Mouse (Mus musculus): Measurements from ENCODE around the gene Plin4.
"Not testable (repeated sequence)": the region's sequence is repeated elsewhere in the genome, so short reads cannot be mapped to it uniquely, and the experiment has no call there.

Gene Plin4

DNA sequence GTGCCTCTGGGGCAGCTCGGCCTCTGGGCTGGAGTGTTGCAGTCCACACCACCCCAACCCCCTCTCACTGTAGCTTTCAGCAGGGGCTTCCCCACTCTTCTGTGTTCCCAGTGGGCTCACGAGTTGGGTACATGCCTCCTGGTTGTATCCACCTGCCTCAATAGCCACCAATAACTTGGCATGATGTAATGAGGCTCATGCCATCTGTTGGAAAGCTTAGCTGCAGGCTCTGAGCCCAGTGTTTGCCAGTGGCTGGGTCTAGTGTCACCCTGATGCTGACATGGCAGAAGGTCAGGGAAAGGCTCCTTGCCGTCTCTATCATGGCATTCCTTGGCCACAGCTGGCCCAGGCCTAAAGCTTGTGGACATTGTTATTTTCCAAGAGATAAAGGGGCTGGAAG is 8.8 kb downstream of the Plin4 start:
- DNase-seq, result no peak

DNA sequence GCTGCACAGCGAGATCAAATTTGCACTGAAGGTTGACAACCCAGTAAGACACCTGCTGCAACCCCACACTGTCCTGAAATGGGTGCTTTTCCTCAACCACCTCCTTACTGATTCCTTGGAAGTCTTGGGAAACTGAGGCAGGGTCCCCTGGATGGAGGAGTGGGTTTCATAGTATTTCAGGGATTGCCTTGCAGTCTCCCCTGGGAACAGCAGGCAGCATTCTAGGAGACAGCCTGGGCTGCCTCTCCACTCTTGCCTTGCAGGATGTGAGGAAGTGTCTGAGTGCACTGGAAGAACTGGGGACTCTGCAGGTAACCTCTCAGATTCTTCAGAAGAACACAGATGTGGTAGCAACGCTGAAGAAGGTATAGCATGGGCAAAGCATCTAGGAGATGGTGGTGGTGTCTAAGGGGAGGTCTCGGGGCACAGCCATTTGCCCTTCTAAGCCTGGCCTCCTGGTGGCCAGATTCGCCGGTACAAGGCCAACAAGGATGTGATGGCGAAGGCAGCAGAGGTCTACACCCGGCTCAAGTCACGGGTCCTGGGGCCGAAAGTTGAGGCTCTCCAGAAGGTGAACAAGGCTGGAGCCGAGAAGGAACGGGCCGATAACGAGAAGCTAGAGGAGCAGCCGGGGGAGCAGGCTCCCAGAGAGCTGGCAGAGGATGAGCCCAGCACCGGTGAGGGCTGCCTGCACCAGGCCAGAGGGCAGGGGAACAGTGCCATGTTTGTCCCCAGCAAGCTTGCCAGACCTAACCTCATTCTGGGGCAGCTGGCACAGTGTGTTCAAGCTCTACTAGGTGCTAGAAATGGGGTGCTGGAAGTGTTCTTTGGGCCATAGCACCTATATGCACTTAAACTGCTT is 10.7 kb downstream of the Plin4 start:
- DNase-seq, result no peak

DNA sequence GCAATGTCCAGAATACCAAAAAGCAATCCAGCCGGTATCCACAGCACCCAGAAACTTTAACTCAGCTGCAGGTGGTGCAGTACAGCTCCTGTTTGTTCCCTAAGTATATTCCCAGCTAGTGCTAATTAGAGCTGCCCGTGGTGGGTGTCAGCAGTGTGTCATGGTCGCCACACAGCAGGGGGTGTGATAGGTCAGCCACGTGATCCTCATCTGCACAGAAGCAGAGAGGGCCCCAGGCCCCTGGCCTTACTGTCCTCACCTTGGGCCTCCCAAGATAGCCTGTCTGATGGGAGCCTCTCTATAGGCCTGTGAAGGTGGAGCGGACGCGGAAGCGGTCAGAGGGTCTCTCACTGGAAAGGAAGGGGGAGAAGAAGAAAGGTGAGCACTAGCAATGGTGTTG is 11.4 kb downstream of the Plin4 start:
- DNase-seq, result no peak

DNA sequence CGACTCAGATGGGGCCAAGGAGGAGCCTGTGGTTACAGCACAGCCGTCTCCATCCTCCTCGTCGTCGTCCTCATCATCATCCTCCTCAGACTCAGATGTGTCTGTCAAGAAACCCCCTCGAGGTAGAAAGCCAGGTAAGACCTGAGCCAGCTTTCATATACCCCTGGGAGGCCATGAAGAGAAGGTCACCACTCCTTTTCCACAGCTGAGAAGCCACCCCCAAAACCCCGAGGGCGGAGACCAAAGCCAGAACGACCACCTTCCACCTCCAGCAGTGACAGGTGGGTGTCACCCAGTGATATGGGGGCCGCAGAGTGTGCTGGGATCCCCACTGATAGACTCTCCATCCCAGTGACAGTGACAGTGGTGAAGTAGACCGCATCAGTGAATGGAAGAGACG is 12.7 kb downstream of the Plin4 start:
- no peak for DNase-seq

GRCm38 (mm10) chr17:56092794-56093193 is 16.8 kb downstream of the Plin4 start:
- peak in 1 of 2 experiments; percentile 61 for DNase-seq

DNA sequence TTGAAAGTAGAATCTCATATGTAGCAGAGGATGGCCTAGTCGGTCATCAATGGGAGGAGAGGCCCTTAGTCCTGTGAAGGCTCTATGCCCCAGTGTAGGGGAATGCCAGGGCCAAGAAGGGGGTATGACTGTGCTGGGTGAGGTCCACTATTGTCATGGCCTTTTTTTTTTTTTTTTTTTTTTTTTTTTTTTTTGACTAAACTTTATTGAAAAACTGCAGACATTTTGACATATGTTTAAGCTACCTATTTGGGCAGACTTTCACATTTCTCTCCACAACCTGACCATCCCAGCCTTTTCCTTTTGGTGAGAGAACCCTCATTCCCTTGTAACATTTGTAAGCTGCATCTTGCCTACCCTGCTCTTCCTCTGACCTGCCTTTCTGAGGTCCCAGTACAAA is 17.3 kb downstream of the Plin4 start:
- no peak for DNase-seq

DNA sequence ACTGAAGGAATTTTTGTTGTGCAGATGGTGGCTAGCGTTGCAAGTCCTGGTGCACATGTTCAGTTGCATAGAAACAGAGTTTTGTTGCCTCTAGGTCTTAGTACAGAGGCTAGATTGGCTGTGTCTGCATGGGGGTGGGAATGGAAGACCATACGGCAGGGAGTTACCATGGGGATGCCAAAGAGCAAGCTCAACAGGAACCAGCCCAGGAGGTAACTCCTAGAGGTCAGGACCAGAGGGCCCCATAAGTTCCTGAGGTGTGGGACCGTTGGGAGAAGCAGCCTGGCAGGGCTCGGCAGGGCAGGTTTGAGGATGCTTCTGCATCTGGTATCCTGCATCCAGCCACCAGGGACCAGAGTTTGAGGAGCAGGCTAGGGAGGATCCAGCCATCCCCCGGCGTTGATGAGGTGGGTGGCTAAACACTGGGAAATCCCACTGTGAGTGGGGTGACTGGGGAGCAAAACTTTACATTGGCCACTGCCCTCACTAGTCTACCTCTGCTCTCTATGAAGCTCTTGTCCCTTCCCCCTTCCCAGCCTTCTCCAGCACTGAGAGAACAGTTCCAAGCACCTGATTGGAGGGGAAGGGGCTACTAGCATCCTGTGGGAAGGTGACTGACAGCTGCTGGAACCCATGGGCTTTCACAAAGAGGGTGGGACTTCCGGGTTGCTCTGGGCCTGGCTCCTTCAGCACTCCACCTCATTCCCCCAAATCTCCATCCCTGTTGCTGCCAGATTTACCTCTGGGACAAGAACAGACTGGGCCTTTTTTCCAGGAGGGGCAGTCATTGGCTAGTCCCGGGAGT is 28.6 kb downstream of the Plin4 start:
- peak; percentile 13 to 49 for DNase-seq

DNA sequence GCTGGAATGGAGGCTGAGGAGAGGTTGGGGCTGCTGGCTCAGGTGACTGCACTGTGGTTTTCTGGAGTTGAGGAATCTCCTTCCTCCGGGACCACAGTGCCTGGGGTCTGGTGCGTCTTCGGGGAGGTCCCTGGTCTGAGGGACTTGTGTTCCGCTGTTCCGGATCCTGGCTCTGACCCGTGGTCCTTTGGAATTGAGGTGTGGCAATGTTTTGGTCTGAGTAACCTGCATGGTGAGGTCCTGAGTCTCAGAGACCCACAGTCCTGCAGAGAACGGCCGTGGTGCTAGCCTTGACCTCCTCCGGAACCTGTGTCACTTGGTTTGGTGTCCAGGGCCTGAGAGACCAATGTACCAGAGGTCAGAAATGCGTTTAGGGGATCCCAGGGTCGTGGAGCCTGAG is 29.7 kb downstream of the Plin4 start:
- DNase-seq, result no peak

- peak; percentile 100 for DNase-seq
These were observed 30.5 kb downstream of the Plin4 start, which contains the start of gene Hdgfl2 for GRCm38 (mm10) chr17:56078880-56079795. Gene Hdgfl2 (plus strand): TSS chr17:56079634.

- peak in 1 of 2 experiments; percentile 46 for DNase-seq
These were observed 31.2 kb downstream of the Plin4 start for GRCm38 (mm10) chr17:56078361-56078760.

DNA sequence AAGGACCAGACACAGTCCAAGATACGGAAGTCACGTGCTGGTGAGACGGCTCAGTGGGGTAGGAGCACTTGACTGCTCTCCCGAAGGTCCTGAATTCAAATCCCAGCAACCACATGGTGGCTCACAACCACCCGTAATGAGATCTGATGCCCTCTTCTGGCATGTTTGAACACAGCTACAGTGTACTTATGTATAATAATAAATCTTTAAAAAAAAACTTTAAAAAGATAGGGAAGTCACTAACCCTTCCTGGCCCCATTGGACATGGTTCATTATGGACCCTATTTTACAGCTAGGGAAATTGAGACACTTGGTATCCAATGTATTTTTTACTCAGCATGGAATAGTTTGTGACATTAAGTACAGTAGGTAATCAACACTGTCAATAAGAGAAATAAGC is 32.1 kb downstream of the Plin4 start:
- DNase-seq, result no peak

DNA sequence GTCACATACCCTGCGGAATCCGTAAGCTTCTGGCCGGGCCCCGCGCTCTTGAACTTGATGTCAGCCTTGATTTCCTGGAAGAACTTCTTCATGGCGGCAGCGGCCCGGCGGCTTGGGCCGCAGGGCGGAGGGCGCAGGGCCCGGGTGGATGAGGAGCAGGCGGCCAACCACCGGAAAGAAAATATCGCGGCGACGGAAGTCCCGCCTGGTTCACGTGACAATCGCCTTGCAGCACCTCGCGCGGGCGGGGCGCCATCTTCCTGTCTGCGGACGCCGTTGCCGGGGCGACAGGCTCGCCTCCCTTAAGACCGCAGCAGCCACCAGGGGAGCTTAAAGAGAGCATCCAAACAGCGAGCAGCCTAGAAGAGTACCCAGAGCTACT is 34.8 kb downstream of the Plin4 start, which contains the start of gene Ubxn6:
Gene Ubxn6, minus strand, starts transcription at position 202 of the 382 bp plus-strand sequence.
- DNase-seq, result peak; percentile 99

DNA sequence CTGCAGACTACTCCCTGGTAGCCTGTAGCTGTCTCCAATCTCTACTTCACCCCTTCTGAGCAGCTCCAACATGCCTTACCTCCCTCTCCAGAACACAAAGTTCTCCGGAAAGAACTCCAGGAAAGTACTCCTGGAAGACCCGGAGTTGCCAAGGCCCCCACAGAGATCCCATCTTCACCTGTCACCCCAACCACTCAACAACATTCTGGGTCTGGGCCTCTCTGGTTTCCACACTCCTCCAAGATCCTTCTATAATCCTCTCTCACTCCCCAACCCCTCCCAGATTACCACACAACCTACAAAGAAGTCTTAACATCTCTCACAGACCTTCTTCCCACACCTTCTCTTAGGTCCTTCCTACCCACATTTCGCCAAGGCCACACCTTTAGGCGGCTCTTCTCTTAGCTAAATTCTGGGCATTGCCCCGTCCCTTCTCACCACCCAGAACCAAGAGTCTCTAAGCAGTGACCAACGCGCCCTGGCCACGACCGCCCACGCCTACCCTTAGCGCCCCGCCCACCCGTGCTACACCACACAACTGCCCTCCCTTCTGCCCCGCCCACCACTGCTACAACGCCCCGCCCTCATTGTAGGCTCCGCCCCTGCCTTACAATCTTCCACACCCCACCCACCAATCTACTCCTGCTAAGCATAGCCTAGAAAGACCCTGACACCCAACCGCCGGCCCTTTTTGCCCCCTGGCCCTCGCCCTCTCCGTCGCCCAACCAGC is 35.3 kb downstream of the Plin4 start:
- DNase-seq, result peak; percentile 94 to 95

GRCm38 (mm10) chr17:56072243-56072642 is 37.4 kb downstream of the Plin4 start:
- no peak for DNase-seq

GRCm38 (mm10) chr17:56071126-56071525 is 38.5 kb downstream of the Plin4 start:
- DNase-seq, result no peak

GRCm38 (mm10) chr17:56069066-56069465 is 40.5 kb downstream of the Plin4 start:
- no peak for DNase-seq

DNA sequence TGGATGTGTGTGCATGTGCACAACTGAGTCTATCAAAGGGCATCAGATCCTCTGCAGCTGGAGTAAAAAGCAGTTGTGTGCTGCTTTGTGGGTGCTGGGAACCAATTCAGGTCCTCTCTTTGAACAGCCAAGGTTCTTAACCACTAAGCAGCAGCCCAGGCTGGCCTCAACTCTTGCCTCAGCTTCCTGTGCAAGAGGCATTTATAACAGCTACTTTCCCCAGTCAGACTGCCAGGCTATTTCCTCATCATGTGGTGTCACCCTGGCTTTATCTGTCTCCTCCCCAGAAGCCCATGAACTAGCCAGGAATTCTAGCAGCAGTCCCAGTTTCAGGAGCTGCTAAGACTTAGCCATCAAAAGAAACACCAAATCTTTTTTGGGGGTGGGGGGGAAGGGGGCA is 43.2 kb downstream of the Plin4 start:
- no peak for DNase-seq

GRCm38 (mm10) chr17:56065715-56066114 is 43.9 kb downstream of the Plin4 start:
- DNase-seq, result not testable (repeated sequence)

GRCm38 (mm10) chr17:56062081-56062480 is 47.5 kb downstream of the Plin4 start:
- DNase-seq, result no peak

DNA sequence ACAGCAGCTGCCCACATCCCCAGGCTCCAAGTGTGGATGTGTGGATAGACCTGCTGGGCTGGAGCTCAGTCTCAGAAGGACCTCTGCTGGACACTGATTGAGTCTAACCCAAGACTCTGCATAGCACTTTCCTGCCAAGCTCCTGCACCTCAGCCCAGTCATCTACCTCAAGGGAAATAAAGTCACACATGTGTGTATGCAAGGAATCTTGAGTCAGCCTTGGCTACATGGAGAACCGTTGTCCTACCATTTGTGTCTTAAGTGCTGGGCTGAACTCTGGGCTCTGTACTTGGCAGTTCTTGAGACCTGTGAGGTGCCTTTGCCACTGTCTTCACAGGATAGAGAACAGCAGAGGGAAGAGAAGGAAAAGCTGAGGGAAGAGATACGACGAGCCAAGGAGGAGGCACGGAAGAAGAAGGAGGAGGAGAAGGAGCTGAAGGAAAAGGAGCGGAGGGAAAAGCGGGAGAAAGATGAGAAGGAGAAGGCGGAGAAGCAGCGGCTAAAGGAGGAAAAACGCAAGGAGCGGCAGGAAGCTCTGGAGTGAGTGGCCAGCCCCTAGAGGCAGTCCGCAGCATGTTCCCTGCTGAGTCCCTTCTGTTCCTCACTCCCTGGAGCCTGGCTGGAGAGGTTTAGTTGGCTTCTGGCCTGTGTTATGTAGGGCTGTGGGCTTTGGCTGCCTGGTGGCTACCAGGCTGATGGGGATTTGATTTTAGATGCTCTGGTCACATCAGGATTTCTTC is 52.1 kb downstream of the Plin4 start:
- no peak for DNase-seq

Data from kidney, postnatal 25 days (tissue).